Mouse (Mus musculus) spleen, postnatal 4 days (tissue): ENCODE results near the gene Pcx.

Source experiments
- DNase-seq, 2 experiments: peaks; one replicate each; pipeline ENCODE4 v3.0.0; 2022; ENCODE audit warnings: low spot score in 2 of 2

The Pcx gene

DNA sequence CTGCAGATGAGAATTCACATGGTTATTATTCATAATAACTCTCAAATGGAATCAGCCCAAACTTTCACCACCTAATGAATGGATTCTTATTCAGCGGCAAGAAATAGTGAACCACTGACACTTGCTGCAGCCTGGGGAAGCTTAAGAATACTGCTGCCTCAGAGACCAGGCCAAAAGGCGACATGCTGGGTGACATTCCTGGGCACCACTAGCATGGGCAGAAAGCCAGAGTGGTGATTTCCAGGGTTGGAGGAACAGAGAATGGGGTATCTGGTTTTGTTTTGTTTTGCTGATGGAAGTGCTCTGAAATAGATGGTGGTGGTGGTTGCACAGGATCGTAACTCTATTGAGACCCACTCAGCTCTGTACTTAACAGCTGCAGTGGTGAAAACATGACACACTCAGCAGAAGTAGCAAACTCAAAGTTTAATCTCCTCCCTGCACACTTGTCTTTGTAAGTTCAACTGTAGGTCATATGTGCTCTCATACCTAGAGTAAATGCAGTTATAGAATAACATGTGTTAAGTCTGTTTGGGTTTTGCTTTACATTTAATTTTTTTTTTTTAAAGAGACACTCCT lies 38.1 kb downstream of the Pcx start:
- DNase-seq: no peak

DNA sequence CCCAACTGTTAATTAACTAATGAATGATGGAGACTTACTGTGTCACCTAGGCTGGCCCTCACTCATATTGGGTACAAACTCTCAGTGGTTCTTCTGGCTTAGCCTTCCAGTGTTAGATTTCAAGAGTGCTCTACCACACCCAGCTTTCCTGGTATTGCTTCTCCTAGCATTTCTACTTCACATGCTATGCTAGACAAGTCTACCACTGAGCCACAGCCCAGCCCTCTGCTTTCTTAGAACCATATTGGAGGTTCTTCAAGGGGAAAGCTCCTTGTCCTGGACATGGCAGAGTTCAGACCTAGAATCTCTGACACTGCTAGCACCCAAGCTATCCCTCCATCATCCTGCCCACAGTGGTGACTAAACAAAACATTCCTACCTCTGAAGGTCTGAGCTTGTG lies 44.0 kb downstream of the Pcx start:
- DNase-seq: no peak

DNA sequence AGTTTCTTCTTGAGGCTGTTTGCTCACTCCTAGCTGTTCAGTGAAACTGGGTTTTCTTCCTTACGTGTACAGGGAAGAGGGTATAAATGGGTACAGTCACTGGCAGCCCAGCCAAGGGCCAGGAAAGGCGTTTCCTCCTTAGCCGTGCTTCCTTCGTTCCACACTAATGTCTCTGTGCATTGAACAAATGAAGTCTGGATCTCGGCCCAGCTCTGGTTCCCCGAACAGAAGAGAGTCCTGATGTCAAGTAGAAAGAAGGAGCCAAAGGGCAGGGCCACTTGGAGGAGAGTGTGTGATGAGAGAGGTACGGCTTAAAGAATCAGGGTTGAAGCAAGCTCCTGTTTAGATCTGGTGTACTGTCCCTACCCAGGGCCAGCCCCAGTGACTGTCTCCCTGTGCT lies 44.8 kb downstream of the Pcx start:
- no peak for DNase-seq

GRCm38 (mm10) chr19:4556787-4557186 lies 46.5 kb downstream of the Pcx start:
- DNase-seq: no peak

- DNase-seq: peak; percentile 71 to 87
Observed at GRCm38 (mm10) chr19:4557796-4558569, 47.7 kb downstream of the Pcx start.

DNA sequence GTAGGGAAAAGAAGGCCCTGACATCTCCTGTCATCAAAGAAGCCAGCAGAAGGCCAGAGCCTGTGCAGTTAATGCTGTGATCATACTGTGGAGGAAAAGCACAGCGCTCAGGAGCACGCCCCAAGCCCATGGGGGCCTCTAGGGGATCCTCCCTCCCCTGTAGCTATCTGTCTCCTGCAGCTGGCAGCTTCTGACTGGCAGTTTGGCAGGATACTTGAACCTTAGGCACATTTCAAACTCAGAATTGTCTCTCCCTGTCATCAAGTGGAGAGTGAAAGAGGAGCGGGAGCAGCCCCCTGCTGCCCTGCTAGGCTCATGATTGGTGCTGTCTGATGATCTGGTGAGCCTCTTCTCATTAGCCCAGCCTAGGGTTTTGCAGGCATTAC lies 48.3 kb downstream of the Pcx start:
- peak in 1 of 2 experiments; percentile 85 for DNase-seq

DNA sequence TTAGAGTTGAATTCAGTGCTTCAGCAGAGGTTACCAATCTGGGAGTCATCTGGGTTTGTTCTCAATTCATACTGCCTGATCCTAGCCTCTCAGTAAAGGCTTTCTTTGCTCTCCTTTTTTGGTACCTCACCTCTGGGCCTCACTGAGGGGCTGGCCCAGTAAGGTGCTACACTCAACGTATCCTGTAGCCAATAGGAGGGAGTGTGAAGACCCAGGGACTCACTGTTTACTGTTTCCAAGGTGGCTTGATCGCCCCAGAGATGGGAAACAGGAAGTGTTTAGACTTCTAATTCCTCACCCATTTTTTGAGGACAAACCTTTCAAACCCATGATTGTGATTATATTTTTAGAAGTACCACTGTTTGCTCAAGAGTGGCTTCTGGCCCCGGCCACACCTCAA lies 48.7 kb downstream of the Pcx start:
- peak in 1 of 2 experiments; percentile 68 for DNase-seq

GRCm38 (mm10) chr19:4559588-4559987 lies 49.3 kb downstream of the Pcx start:
- DNase-seq: no peak

GRCm38 (mm10) chr19:4560205-4560604 lies 49.9 kb downstream of the Pcx start:
- peak; percentile 20 to 68 for DNase-seq

DNA sequence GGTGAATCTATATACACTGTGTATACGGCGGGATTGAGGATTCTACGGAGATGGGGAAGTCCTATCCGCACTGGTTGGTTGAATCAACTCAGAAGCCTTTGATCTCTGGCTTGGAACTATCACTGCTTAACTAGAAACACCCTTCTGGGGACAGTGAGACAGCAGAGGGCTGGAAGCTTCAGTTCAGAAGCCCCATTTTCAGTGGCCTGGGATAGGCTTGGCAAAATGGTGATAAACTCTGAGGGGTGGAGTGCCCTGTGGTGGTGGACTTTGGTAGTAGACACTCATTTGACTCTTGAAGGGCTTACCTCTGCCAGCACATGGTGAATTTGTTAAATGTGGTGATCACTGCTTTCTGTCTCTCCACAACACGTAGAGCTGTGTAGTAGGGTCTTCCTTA lies 55.4 kb downstream of the Pcx start:
- DNase-seq: no peak

GRCm38 (mm10) chr19:4566880-4567279 lies 56.6 kb downstream of the Pcx start:
- no peak for DNase-seq

- no peak for DNase-seq
Observed at GRCm38 (mm10) chr19:4567665-4568064, 57.4 kb downstream of the Pcx start.

DNA sequence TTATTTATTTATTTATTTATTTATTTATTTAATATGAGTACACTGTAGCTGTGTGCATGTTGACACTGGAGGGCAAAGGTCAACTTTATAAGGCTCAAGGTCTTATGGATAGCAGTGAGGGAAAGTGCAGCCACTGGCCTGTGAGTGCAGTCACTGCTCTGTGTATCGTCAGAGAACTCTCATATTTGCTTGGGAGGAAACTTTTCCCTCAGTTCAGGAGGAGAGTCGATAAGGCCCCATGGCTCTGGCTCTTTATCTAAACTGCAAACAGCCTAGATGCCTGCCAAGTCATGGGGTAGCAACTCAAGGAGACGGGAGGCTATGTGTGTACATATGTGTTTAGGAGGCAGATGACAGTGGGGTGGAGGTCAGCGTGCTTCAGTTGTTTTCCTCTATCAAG lies 58.6 kb downstream of the Pcx start:
- peak in 1 of 2 experiments; percentile 66 for DNase-seq

- DNase-seq: no peak
Observed at GRCm38 (mm10) chr19:4569356-4570236, 59.3 kb downstream of the Pcx start.

GRCm38 (mm10) chr19:4570237-4570613 lies 60.0 kb downstream of the Pcx start:
- no peak for DNase-seq

DNA sequence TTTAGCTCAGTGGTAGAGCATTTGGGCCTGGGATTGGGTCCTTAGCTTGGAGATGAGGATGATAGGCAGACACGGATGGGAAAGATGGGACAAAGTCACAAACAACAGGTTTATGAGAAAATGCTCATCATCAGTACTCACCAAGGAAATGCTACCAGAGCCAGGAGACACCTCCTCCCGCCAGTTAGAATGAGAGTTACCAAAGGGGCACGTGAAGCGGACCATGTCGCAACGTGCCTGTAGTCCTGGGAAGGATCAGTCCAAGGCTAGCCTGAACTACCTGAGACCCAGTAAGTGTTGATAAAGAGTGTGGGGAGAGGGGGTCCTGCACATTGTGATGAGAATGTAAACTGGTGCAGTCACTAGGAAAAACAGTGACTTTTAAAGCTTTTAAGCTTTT lies 60.5 kb downstream of the Pcx start:
- DNase-seq: no peak

DNA sequence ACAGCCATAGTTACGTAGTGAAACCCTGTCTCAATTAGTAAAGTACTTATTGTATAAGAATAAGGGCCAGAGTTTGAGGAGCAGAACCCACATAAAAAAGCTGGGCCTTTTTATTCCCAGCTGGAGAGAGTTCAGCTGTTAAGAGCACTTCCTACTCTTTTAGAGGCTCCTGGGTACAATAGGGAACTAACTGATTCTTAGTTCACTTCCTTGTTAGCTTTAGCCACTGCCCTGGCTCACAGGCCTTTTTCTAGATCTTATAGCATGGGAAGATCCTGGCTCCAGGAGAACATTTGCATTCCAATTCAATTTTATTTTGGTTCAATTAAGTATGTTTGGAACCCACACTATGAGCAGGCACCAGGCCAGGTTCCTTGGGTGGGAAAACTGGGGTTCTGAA lies 61.4 kb downstream of the Pcx start:
- DNase-seq: no peak

DNA sequence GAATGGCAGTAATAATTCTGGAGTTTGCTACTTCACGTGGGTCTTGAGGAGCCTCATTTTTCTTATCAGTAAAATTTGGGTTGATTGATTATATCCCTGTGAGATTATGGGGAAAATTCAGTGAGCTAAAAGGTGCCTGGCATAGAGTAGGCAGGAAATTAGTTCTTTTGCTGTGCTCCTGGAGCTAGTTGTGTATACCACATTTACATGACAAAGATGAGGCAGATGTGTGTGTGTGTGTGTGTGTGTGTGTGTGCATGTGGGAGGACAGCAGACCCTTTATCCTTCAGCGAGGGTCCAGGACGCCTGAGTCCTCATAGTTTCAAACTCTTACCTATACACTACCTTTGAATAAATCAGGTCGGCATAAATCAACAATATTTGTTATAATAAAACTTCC lies 61.8 kb downstream of the Pcx start:
- no peak for DNase-seq

DNA sequence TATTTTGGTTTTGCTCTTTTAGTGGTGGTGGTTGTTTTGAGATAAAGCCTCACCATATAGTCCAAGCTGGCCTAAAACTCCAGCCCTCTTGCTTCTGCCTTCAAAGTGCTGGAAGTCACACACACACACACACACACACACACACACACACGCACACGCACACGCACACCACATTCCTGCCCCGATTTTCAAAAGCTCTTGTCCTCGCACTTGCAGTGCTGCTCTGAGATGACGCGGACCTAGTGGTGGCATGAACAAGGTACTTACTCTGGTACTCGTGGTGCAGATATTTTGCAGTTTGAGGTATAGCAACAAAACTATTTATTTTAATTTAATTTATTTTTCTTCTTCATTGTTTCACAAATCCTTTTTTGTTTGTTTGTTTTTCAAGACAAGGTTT lies 62.2 kb downstream of the Pcx start:
- DNase-seq: no peak

DNA sequence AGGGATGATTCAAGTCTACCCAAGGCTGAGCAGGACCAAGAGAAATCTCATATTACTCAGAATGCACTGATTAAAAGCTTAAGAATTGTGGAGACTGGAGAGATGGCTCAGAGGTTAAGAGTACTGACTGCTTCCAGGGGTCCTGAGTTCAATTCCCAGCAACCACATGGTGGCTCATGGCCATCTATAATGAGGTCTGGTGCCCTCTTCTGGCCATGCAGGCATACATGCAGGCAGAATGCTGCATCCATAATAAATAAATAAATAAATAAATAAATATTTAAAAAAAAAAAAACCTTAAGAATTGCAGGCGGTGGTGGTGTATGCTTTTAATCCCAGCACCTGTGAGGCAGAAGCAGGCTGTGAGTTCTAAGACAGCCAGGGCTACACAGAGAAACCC lies 63.0 kb downstream of the Pcx start:
- no peak for DNase-seq

GRCm38 (mm10) chr19:4578799-4579198 lies 68.5 kb downstream of the Pcx start:
- DNase-seq: no peak

DNA sequence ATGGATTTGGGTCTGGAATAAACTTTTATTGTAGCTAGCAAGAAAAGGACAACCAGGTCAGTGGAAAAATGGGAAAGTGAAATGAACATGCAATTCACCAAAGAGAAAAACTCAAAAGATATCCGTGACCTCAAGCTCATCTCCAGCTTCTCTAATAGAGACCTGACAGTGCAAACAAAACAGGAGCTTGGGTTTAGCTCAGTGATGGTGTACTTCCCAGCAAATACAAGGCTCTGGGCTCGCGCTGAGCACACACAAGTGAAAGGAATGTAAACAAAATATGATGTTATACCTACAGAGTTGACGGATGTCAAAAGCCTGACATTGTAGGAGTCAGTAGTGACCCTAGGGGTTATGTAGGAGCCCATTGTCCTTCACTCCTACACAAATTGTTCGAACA lies 69.0 kb downstream of the Pcx start:
- no peak for DNase-seq

DNA sequence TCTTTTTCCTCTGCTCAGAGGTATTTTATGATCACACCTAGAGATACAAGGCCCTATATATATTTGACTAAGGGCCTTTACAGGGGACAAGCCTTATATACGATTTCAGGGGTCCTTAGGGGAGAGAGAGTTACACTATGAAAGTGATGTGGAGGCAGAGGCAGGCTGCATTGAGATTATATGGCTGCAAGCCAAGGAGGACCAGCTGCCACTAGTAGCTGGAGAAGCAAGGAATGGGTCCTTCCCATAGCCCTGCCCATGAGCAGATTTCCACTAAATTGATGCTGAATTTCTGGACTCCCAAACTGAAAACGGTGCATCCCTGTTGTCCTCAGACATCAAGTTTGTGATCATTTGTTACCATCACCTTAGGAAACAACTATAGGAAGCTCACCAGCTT lies 73.6 kb downstream of the Pcx start:
- no peak for DNase-seq
